Mouse (Mus musculus) embryonic facial prominence, embryonic 14.5 days (tissue): ENCODE data around the gene Pex7. TPM values are rescaled to one million over a fixed set of nuclear protein-coding genes. Genes with fewer than 3 reads are reported as not detected.

Experiments
- ATAC-seq: fragments of 200-750 bp; cut with Nextera tagmentation; 2 replicates; pipeline ENCODE4 v1.8.0; 2017; ENCODE audit warnings: low read depth, moderate number of reproducible peaks, moderate TSS enrichment
- DNase-seq: peaks from one replicate; pipeline ENCODE4 v3.0.0-alpha.2; 2015; ENCODE audit warnings: low spot score
- H3K27ac ChIP-seq: fragments of 300-500 bp; sonication (generic); replicated peaks from 2 replicates; pipeline ENCODE4 v1.5.1; 2014; ENCODE audit warnings: low read depth, mild to moderate bottlenecking, low read length, moderate library complexity
- H3K27me3 ChIP-seq: fragments of 300-500 bp; sonication (generic); replicated peaks from 2 replicates; pipeline ENCODE4 v1.6.1; 2014; ENCODE audit warnings: low read length; ENCODE audit not compliant: control insufficient read depth, insufficient read depth
- H3K36me3 ChIP-seq: fragments of 300-500 bp; sonication (generic); 2 replicates; pipeline ENCODE4 v1.6.1; 2014; ENCODE audit warnings: low read length, mixed read lengths; ENCODE audit not compliant: control insufficient read depth, insufficient read depth
- H3K4me1 ChIP-seq: fragments of 300-500 bp; sonication (generic); 2 replicates; pipeline ENCODE4 v1.6.1; 2014; ENCODE audit warnings: antibody characterized with exemption, low read length; ENCODE audit not compliant: control insufficient read depth, insufficient read depth
- H3K4me2 ChIP-seq: fragments of 300-500 bp; sonication (generic); 2 replicates; pipeline ENCODE4 v1.6.1; 2014; ENCODE audit warnings: low read depth, mild to moderate bottlenecking, low read length, moderate library complexity, mixed read lengths
- H3K4me3 ChIP-seq: fragments of 300-500 bp; sonication (generic); 2 replicates; pipeline ENCODE4 v1.5.1; 2014; ENCODE audit warnings: low read depth, mild to moderate bottlenecking, low read length
- H3K9ac ChIP-seq: fragments of 300-500 bp; sonication (generic); 2 replicates; pipeline ENCODE4 v1.6.1; 2014; ENCODE audit warnings: low read depth, mild to moderate bottlenecking, low read length, moderate library complexity, mixed read lengths
- H3K9me3 ChIP-seq: fragments of 300-500 bp; sonication (generic); 2 replicates; pipeline ENCODE4 v1.6.1; 2016; ENCODE audit warnings: low read length; ENCODE audit not compliant: control insufficient read depth
- WGBS: fragments of 180-500 bp; shearing (Covaris S2); extraction: QIAGEN DNeasy Blood & Tissue Kit; methylation state at CpG from one replicate; pipeline ENCODE4 v1.1.7; 2014; 5-methylcytosine and 5-hydroxymethylcytosine counted together
- polyA plus RNA-seq: library from polyadenylated mRNA; unstranded; fragments of >200 nt; fragmentation: Nextera tagmentation; extraction: Ambion mirVana; gene quantifications from 2 replicates; pipeline ENCODE4 v1.2.1, GENCODE M21; 2014

Gene Pex7
- polyA plus RNA-seq, 1 experiment from 2014 or later, result 29.6 TPM

DNA sequence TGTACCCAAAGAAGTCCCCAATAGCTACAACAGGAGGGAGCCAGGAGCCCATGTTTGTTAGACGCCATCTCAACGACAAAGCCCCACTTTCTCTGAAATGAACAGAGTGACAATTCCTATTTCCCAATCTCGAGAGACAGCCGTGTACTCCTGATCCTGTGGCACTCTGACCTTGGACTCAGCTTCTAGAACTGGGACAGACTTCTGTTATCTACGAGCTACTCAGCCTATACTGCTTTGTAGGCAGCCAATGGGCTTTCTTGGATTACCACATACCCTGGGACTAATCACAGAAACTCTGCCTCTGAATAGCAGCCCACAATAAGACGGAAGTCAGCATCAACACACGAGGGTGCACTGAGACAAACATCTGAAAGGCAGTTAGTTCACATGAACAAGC, 5.5 kb downstream of the Pex7 start:
- no peak overlapping the region for H3K4me3 ChIP-seq
- H3K4me2 ChIP-seq, result no peak overlapping the region
- ATAC-seq (no peak), DNase-seq (no peak)
- no peak overlapping the region for H3K27ac ChIP-seq
- H3K9ac ChIP-seq, result no peak overlapping the region
- peaks cover 7% of the 10 kb centered on the region; the same call in 1 of the 2 replicates for H3K36me3 ChIP-seq
- H3K27me3 ChIP-seq, result no peaks in the 10 kb centered on the region
- no peaks in the 10 kb centered on the region for H3K9me3 ChIP-seq
- 80% methylated on average over 7 of the region's 7 CpGs for WGBS
- no peaks in the 10 kb centered on the region for H3K4me1 ChIP-seq

DNA sequence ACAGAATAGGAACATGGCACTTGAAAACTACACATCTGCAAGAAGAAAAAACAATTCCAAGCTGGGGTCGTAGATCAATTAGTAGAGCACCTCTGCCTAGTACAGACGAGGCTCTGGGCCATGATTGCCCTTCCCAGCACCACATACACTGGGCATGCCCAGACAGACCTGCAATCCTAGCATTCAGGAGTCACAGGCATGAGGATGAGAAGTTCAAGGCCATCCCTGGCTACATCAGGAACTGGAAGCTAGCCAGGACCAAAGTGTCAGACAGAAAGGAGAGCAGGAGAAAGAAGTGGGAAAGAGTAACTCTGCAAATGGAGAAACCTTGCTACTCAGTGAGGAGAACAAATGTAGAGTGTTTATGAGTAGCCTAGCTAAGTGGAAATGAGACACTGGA, 7.3 kb downstream of the Pex7 start:
- no peak overlapping the region for H3K27ac ChIP-seq
- no peak overlapping the region for H3K9ac ChIP-seq
- H3K27me3 ChIP-seq, result no peaks in the 10 kb centered on the region
- no peak for DNase-seq
- H3K36me3 ChIP-seq, result peaks cover 7% of the 10 kb centered on the region; the same call in 1 of the 2 replicates
- no peaks in the 10 kb centered on the region for H3K9me3 ChIP-seq
- 66% methylated on average over 2 of the region's 2 CpGs for WGBS
- no peaks in the 10 kb centered on the region for H3K4me1 ChIP-seq
- H3K4me2 ChIP-seq, result no peak overlapping the region
- ATAC-seq, result no peak
- H3K4me3 ChIP-seq, result no peak overlapping the region

DNA sequence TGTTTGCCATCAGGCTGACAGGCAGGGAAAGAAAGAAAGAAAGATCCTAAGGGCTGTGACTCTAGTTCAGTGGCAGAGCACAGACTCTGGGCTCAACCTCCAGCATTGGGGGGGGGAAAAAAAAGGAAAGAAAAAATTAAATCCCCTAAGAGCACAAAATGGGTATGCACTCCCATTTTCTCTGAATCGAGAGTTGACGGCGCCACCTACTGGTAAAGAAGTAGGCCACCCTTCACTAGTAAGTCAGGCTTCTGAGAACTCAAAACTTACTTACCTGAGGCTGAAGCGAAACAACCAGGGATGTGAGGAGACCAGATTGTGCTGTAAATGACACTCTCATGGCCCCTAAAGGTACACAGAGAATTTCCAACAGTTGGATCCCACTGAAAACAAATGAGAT, 13.5 kb downstream of the Pex7 start:
- no peaks in the 10 kb centered on the region for H3K4me1 ChIP-seq
- no peak overlapping the region for H3K4me2 ChIP-seq
- ATAC-seq (no peak), DNase-seq (peak; percentile 75)
- no peak overlapping the region for H3K9ac ChIP-seq
- 15% methylated on average over 4 of the region's 4 CpGs for WGBS
- no peak overlapping the region for H3K4me3 ChIP-seq
- 0 out of 2 replicates have a peak, but pooled peaks cover 1% of the 10 kb centered on the region for H3K36me3 ChIP-seq
- H3K27me3 ChIP-seq, result no peaks in the 10 kb centered on the region
- H3K9me3 ChIP-seq, result no peaks in the 10 kb centered on the region
- H3K27ac ChIP-seq, result no peak overlapping the region

DNA sequence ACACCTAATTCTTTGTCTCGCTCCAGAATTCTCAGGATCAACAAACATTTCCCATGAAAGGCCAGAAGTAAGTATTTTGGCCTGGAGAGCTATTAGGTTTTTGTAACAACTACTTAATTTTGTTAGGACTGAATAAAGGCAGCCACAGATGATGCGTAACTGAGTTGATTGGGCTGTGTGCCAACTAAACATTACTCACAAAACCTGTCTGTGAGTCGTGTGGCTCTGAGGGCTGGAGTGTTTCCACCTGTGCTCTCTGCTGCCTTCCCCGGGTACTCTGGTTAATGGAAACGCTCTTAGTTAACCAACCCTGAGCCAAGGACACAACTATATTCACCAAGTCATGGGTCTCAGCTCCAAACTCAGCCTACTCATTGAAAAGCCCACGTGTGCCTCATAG, 14.3 kb downstream of the Pex7 start:
- Histone ChIP-seq H3K27me3 (no peaks in the 10 kb centered on the region), H3K4me1 (no peaks in the 10 kb centered on the region), H3K4me2 (no peak overlapping the region), H3K9ac (no peak overlapping the region), H3K27ac (no peak overlapping the region), H3K4me3 (no peak overlapping the region), H3K9me3 (no peaks in the 10 kb centered on the region), H3K36me3 (0 out of 2 replicates have a peak, but pooled peaks cover 5% of the 10 kb centered on the region)
- ATAC-seq, result no peak; the same call in 1 of the 2 replicates
- WGBS, result 62% methylated on average over 6 of the region's 6 CpGs
- DNase-seq, result peak; percentile 55

- Histone ChIP-seq H3K27me3 (no peaks in the 10 kb centered on the region), H3K4me2 (no peak overlapping the region), H3K4me3 (no peak overlapping the region), H3K9me3 (no peaks in the 10 kb centered on the region), H3K27ac (no peak overlapping the region), H3K4me1 (no peaks in the 10 kb centered on the region), H3K9ac (no peak overlapping the region), H3K36me3 (0 out of 2 replicates have a peak, but pooled peaks cover 5% of the 10 kb centered on the region)
- peak; percentile 30 for DNase-seq
- ATAC-seq, result no peak
- WGBS, result 36% methylated on average over 3 of the region's 3 CpGs
Measured at GRCm38 (mm10) chr10:19891686-19892085, 15.8 kb downstream of the Pex7 start.

DNA sequence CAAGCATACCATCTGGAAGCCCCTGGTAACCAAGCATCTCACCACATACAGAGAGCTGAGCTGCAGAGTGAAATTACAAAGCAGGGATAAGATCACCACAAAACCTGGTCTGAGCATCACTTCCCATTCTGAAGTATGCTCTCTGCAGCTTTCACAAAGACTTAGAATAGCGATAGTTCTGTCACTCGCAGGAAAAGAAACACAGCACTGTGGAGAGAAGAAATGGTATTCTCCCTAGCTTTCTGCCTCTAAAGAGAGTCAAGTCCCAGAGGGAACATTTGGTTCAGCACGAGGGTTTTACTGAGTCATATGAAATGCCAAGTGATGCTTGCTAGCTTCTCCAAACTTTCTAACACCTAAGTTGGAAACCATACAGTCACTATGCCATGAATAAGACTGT, 17.6 kb downstream of the Pex7 start:
- H3K4me1 ChIP-seq, result no peaks in the 10 kb centered on the region
- H3K36me3 ChIP-seq, result 0 out of 2 replicates have a peak, but pooled peaks cover 5% of the 10 kb centered on the region
- DNase-seq (no peak), ATAC-seq (no peak)
- H3K27me3 ChIP-seq, result no peaks in the 10 kb centered on the region
- H3K9me3 ChIP-seq, result no peaks in the 10 kb centered on the region
- H3K4me2 ChIP-seq, result no peak overlapping the region
- H3K9ac ChIP-seq, result no peak overlapping the region
- WGBS, result 87% methylated on average over 3 of the region's 3 CpGs
- no peak overlapping the region for H3K27ac ChIP-seq
- H3K4me3 ChIP-seq, result no peak overlapping the region

DNA sequence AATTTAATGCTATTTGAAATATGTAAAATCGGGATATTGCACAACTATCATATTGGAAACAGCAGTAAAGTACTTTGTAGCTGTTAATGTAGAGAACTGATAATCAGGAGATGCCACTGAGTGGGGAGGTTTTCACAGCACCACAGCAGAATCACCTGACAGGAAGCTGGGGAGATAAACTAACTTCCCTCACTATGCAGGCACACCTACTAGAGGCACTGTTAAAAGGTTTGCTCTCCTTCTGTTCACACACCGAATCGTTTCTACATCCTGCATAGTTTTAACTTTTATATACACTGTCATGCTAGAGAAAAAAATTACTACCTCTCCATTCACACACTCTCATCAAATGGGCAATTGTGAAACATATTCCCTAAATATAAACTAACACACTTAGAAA, 21.2 kb downstream of the Pex7 start:
- WGBS, result 90% methylated on average over 3 of the region's 3 CpGs
- no peak for ATAC-seq
- H3K4me3 ChIP-seq, result no peak overlapping the region
- H3K27ac ChIP-seq, result no peak overlapping the region
- 0 out of 2 replicates have a peak, but pooled peaks cover 11% of the 10 kb centered on the region for H3K36me3 ChIP-seq
- no peak overlapping the region for H3K9ac ChIP-seq
- no peak for DNase-seq
- H3K27me3 ChIP-seq, result no peaks in the 10 kb centered on the region
- no peak overlapping the region for H3K4me2 ChIP-seq
- no peaks in the 10 kb centered on the region for H3K4me1 ChIP-seq
- H3K9me3 ChIP-seq, result no peaks in the 10 kb centered on the region

GRCm38 (mm10) chr10:19884409-19884808, 23.1 kb downstream of the Pex7 start:
- no peak overlapping the region for H3K27ac ChIP-seq
- 0 out of 2 replicates have a peak, but pooled peaks cover 11% of the 10 kb centered on the region for H3K36me3 ChIP-seq
- no peaks in the 10 kb centered on the region for H3K27me3 ChIP-seq
- ATAC-seq (no peak), DNase-seq (no peak)
- no peaks in the 10 kb centered on the region for H3K9me3 ChIP-seq
- no peak overlapping the region for H3K4me3 ChIP-seq
- 70% methylated on average over 4 of the region's 4 CpGs for WGBS
- no peak overlapping the region for H3K9ac ChIP-seq
- no peak overlapping the region for H3K4me2 ChIP-seq
- no peaks in the 10 kb centered on the region for H3K4me1 ChIP-seq

DNA sequence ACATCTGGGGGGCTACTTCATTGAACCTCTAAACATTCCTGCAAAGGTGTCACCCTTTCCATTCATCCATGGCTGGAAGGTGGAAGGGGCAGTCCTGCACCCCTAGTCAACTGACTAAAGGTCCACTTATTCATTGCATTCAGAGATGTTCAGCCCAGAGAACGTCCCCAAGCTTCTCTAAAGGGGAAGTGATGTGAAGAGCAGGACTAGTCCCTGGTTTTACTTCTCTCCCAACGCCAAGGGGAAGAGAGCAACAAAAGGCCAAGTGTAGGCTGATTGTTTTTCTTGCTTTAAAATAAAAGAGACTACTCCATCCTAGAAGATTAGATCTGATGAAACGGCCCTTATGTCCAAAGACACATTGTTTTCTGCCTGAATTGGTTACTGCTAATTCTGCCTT, 27.1 kb downstream of the Pex7 start:
- H3K27ac ChIP-seq, result no peak overlapping the region
- no peaks in the 10 kb centered on the region; the same call in 1 of the 2 replicates for H3K4me1 ChIP-seq
- DNase-seq, result no peak
- no peak overlapping the region for H3K4me2 ChIP-seq
- H3K27me3 ChIP-seq, result no peaks in the 10 kb centered on the region
- no peak overlapping the region for H3K4me3 ChIP-seq
- WGBS, result 76% methylated on average over 3 of the region's 3 CpGs
- no peak overlapping the region for H3K9ac ChIP-seq
- H3K9me3 ChIP-seq, result no peaks in the 10 kb centered on the region
- 0 out of 2 replicates have a peak, but pooled peaks cover 6% of the 10 kb centered on the region for H3K36me3 ChIP-seq
- ATAC-seq, result no peak
